Mouse (Mus musculus): ENCODE measurements at regions not wholly inside any gene's neighbourhood (a gene's known extent, or its start where the extent isn't known, plus 50 kb on each side); places are given as distances from the start of the nearest gene placed in this dataset.
A peak's percentile ranks its signal among the peaks of the same experiment; 100 is the strongest.

GRCm38 (mm10) chr4:142956832-142957429, 255.9 kb downstream of the Prdm2 start:
- DNase-seq (ENCODE audit: inconsistent ontology term), result no peak

- DNase-seq (ENCODE audit: inconsistent ontology term), result no peak
Measured at GRCm38 (mm10) chr4:142956376-142956775, 256.4 kb downstream of the Prdm2 start.

- peak; percentile 27 for DNase-seq (ENCODE audit: inconsistent ontology term)
Measured at GRCm38 (mm10) chr4:142953724-142954123, 259.1 kb downstream of the Prdm2 start.

- DNase-seq (ENCODE audit: inconsistent ontology term), result no peak
Measured at GRCm38 (mm10) chr4:142952879-142953278, 259.9 kb downstream of the Prdm2 start.

GRCm38 (mm10) chr4:142947673-142948072, 265.1 kb downstream of the Prdm2 start:
- no peak for DNase-seq (ENCODE audit: inconsistent ontology term)

GRCm38 (mm10) chr4:142933627-142934026, 279.2 kb downstream of the Prdm2 start:
- DNase-seq (ENCODE audit: inconsistent ontology term), result no peak

- DNase-seq (ENCODE audit: inconsistent ontology term), result no peak
Measured at GRCm38 (mm10) chr4:142929245-142929644, 283.6 kb downstream of the Prdm2 start.

GRCm38 (mm10) chr4:142927328-142928108, 285.3 kb downstream of the Prdm2 start:
- DNase-seq (ENCODE audit: inconsistent ontology term), result no peak

GRCm38 (mm10) chr4:142925111-142925510, 287.7 kb downstream of the Prdm2 start:
- no peak for DNase-seq (ENCODE audit: inconsistent ontology term)

- peak; percentile 6 for DNase-seq (ENCODE audit: inconsistent ontology term)
Measured at GRCm38 (mm10) chr4:142909355-142909947, 303.3 kb downstream of the Prdm2 start.

- DNase-seq (ENCODE audit: inconsistent ontology term), result no peak
Measured at GRCm38 (mm10) chr4:142908782-142909181, 304.0 kb downstream of the Prdm2 start.

GRCm38 (mm10) chr4:142903356-142904032, 309.3 kb downstream of the Prdm2 start:
- no peak for DNase-seq (ENCODE audit: inconsistent ontology term)

- DNase-seq (ENCODE audit: inconsistent ontology term), result no peak
Measured at GRCm38 (mm10) chr4:142900792-142901191, 312.0 kb downstream of the Prdm2 start.

GRCm38 (mm10) chr4:142898994-142899393, 313.8 kb downstream of the Prdm2 start:
- DNase-seq (ENCODE audit: inconsistent ontology term), result no peak

GRCm38 (mm10) chr4:142890711-142891110, 322.1 kb downstream of the Prdm2 start:
- DNase-seq (ENCODE audit: inconsistent ontology term), result no peak

- DNase-seq (ENCODE audit: inconsistent ontology term), result no peak
Measured at GRCm38 (mm10) chr4:142888891-142889290, 323.9 kb downstream of the Prdm2 start.

GRCm38 (mm10) chr4:142887876-142888275, 324.9 kb downstream of the Prdm2 start:
- peak; percentile 60 for DNase-seq (ENCODE audit: inconsistent ontology term)

GRCm38 (mm10) chr4:142880323-142880759, 332.5 kb downstream of the Prdm2 start:
- DNase-seq (ENCODE audit: inconsistent ontology term), result peak; percentile 56

GRCm38 (mm10) chr4:142876151-142876550, 336.6 kb downstream of the Prdm2 start:
- DNase-seq (ENCODE audit: inconsistent ontology term), result no peak

GRCm38 (mm10) chr4:142875105-142875504, 337.7 kb downstream of the Prdm2 start:
- no peak for DNase-seq (ENCODE audit: inconsistent ontology term)

GRCm38 (mm10) chr4:142866341-142866740, 346.5 kb downstream of the Prdm2 start:
- no peak for DNase-seq (ENCODE audit: inconsistent ontology term)

GRCm38 (mm10) chr4:142865593-142865992, 347.2 kb downstream of the Prdm2 start:
- no peak for DNase-seq (ENCODE audit: inconsistent ontology term)
